Mouse (Mus musculus) midbrain, embryonic 16.5 days (tissue): ENCODE measurements at regions not wholly inside any gene's neighbourhood (a gene's known extent, or its start where the extent isn't known, plus 50 kb on each side); places are given as distances from the start of the nearest gene placed in this dataset.

Source experiments
- ATAC-seq: fragments of 200-750 bp; cut with Nextera tagmentation; 2 replicates; pipeline ENCODE4 v1.8.0; 2017; ENCODE audit warnings: moderate TSS enrichment
- H3K27ac ChIP-seq: fragments of 300-500 bp; sonication (generic); 2 replicates; pipeline ENCODE4 v1.5.1; 2014; ENCODE audit warnings: mild to moderate bottlenecking, low read length, mixed read lengths
- H3K27me3 ChIP-seq: fragments of 300-500 bp; sonication (generic); 2 replicates; pipeline ENCODE4 v1.6.1; 2014; ENCODE audit warnings: low read depth, low read length, mixed read lengths; ENCODE audit not compliant: control insufficient read depth, insufficient read depth
- H3K36me3 ChIP-seq: fragments of 300-500 bp; sonication (generic); 2 replicates; pipeline ENCODE4 v1.6.1; 2014; ENCODE audit warnings: mild to moderate bottlenecking, low read length, moderate library complexity, mixed read lengths; ENCODE audit not compliant: control insufficient read depth, insufficient read depth
- H3K4me1 ChIP-seq: fragments of 300-500 bp; sonication (generic); 2 replicates; pipeline ENCODE4 v1.6.1; 2014; ENCODE audit warnings: mild to moderate bottlenecking, low read length, mixed read lengths; ENCODE audit not compliant: control insufficient read depth, insufficient read depth
- H3K4me2 ChIP-seq: fragments of 300-500 bp; sonication (generic); 2 replicates; pipeline ENCODE4 v1.6.1; 2014; ENCODE audit warnings: mild to moderate bottlenecking, low read length, mixed read lengths
- H3K4me3 ChIP-seq: fragments of 300-500 bp; sonication (generic); 2 replicates; pipeline ENCODE4 v1.5.1; 2014; ENCODE audit warnings: low read depth, mild to moderate bottlenecking, low read length, moderate library complexity, mixed read lengths
- H3K9ac ChIP-seq: fragments of 300-500 bp; sonication (generic); 2 replicates; pipeline ENCODE4 v1.6.1; 2014; ENCODE audit warnings: low read depth, low read length, mixed read lengths
- H3K9me3 ChIP-seq: fragments of 300-500 bp; sonication (generic); replicated peaks from 2 replicates; pipeline ENCODE4 v1.6.1; 2014; ENCODE audit warnings: mild to moderate bottlenecking, low read length, mixed read lengths; ENCODE audit not compliant: control insufficient read depth, poor library complexity, severe bottlenecking
- WGBS: fragments of 180-500 bp; shearing (Covaris S2); extraction: QIAGEN DNeasy Blood & Tissue Kit; methylation state at CpG from one replicate; pipeline ENCODE4 v1.1.7; 2014; 5-methylcytosine and 5-hydroxymethylcytosine counted together

- Histone ChIP-seq H3K36me3 (no peaks in the 10 kb centered on the region), H3K27me3 (no peaks in the 10 kb centered on the region), H3K9ac (no peak overlapping the region), H3K4me3 (no peak overlapping the region), H3K9me3 (no peaks in the 10 kb centered on the region), H3K4me1 (peaks cover 15% of the 10 kb centered on the region), H3K27ac (peak overlapping the region; percentile 13; the same call in 1 of the 2 replicates), H3K4me2 (no peak overlapping the region)
- 17% methylated on average over 5 of the region's 5 CpGs for WGBS
- ATAC-seq = peak; percentile 76
Observed at GRCm38 (mm10) chr5:77838186-77839097, 430.6 kb upstream of the Igfbp7 start.

GRCm38 (mm10) chr5:77827971-77828370, 420.1 kb upstream of the Igfbp7 start:
- Histone ChIP-seq H3K4me3 (no peak overlapping the region), H3K9ac (no peak overlapping the region), H3K4me2 (no peak overlapping the region), H3K27ac (no peak overlapping the region), H3K27me3 (no peaks in the 10 kb centered on the region), H3K4me1 (no peaks in the 10 kb centered on the region), H3K36me3 (no peaks in the 10 kb centered on the region), H3K9me3 (no peaks in the 10 kb centered on the region)
- no peak for ATAC-seq
- WGBS = 30% methylated on average over 2 of the region's 2 CpGs

- Histone ChIP-seq H3K4me3 (no peak overlapping the region), H3K4me1 (no peaks in the 10 kb centered on the region), H3K9ac (no peak overlapping the region), H3K9me3 (no peaks in the 10 kb centered on the region), H3K27me3 (no peaks in the 10 kb centered on the region), H3K27ac (no peak overlapping the region), H3K4me2 (no peak overlapping the region), H3K36me3 (no peaks in the 10 kb centered on the region)
- ATAC-seq = no peak
- WGBS = 91% methylated on average over 4 of the region's 4 CpGs
Observed at GRCm38 (mm10) chr5:77826063-77826462, 418.2 kb upstream of the Igfbp7 start.

DNA sequence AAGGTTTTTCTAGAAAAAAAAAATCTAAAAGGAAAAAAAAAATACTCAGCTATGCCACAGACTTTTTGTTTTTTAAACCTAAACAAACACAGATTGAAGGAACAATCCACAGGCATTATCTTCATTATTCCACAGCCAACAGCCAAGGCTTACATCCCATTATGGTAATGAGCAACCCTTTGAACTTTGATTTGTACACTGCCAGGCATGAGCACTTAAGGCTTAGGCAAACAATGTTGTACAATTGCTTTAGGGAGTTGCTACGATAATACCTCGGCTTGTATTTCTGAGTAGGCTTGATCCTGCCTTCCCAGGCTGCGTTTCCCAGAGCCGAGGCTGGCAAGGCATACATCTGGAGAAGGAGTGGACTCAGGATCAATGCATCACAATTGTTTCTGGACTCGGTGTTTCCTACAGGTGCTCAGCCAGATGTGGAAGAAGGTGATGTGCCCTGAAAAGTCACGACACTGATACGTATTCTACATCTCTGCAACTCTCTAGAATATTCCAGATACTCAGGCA, 409.0 kb upstream of the Igfbp7 start:
- peak; percentile 64 for ATAC-seq
- no peak overlapping the region for H3K4me2 ChIP-seq
- H3K9me3 ChIP-seq = no peaks in the 10 kb centered on the region
- 42% methylated on average over 7 of the region's 7 CpGs for WGBS
- H3K27me3 ChIP-seq = no peaks in the 10 kb centered on the region; the same call in 1 of the 2 replicates
- no peaks in the 10 kb centered on the region for H3K36me3 ChIP-seq
- no peaks in the 10 kb centered on the region; the same call in 1 of the 2 replicates for H3K4me1 ChIP-seq
- H3K4me3 ChIP-seq = no peak overlapping the region
- H3K27ac ChIP-seq = no peak overlapping the region
- no peak overlapping the region for H3K9ac ChIP-seq

GRCm38 (mm10) chr5:77809844-77810243, 402.0 kb upstream of the Igfbp7 start:
- Histone ChIP-seq H3K4me1 (peaks cover 10% of the 10 kb centered on the region), H3K9me3 (no peaks in the 10 kb centered on the region), H3K4me2 (no peak overlapping the region), H3K27me3 (no peaks in the 10 kb centered on the region), H3K36me3 (no peaks in the 10 kb centered on the region), H3K4me3 (no peak overlapping the region), H3K27ac (no peak overlapping the region), H3K9ac (no peak overlapping the region)
- ATAC-seq = no peak
- 85% methylated on average over 5 of the region's 6 CpGs for WGBS

DNA sequence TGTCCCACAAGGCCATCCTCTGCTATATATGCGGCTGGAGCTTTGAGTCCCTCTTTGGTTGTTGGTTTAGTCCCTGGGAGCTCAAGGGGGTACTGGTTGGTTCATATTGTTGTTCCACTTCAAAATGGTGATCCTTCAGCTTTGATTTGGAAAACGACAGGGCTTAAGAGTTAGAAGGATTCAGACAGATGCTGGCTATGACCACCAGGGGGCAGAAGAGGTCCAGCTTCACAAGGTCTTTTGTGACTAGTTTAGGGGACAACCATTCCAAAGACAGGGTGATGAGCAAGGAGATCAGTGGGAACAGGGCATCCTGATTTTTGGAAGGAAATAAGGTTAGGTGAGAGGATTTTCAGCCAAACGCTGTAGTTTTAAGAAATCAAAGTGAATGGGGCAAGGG, 399.9 kb upstream of the Igfbp7 start:
- Histone ChIP-seq H3K4me3 (no peak overlapping the region), H3K4me1 (peaks cover 15% of the 10 kb centered on the region), H3K4me2 (no peak overlapping the region), H3K9ac (no peak overlapping the region), H3K27ac (no peak overlapping the region), H3K36me3 (no peaks in the 10 kb centered on the region), H3K27me3 (no peaks in the 10 kb centered on the region), H3K9me3 (no peaks in the 10 kb centered on the region)
- ATAC-seq = no peak
- 33% methylated on average over 3 of the region's 3 CpGs for WGBS

GRCm38 (mm10) chr5:77806334-77807157, 398.7 kb upstream of the Igfbp7 start:
- Histone ChIP-seq H3K4me1 (peaks cover 15% of the 10 kb centered on the region), H3K4me3 (no peak overlapping the region), H3K36me3 (no peaks in the 10 kb centered on the region), H3K9ac (peak overlapping the region; percentile 25; the same call in 1 of the 2 replicates), H3K27me3 (no peaks in the 10 kb centered on the region), H3K9me3 (no peaks in the 10 kb centered on the region), H3K4me2 (no peak overlapping the region), H3K27ac (peak overlapping the region; percentile 49)
- 18% methylated on average over 9 of the region's 9 CpGs for WGBS
- peak; percentile 49; the same call in 1 of the 2 replicates for ATAC-seq

DNA sequence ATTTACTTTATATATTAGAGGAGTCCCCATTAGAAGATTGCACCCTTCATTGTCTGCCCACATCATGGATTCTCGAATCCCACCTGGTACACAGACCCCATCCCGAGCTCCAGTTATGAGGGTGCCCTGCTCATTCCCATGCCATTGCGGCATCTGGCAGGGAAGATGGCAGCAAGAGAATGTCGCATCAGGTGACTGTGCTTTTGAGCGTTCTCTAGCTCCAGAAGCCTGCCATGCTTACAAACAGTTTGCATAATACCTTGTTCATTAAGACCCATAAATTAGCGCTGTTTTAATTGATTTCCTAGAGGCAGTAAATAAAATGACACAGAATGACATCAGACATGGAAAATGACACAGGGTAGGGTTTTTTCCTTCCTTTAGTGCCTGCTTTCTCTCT, 398.0 kb upstream of the Igfbp7 start:
- no peak overlapping the region for H3K27ac ChIP-seq
- no peak overlapping the region for H3K4me2 ChIP-seq
- 71% methylated on average over 6 of the region's 6 CpGs for WGBS
- no peaks in the 10 kb centered on the region for H3K9me3 ChIP-seq
- H3K4me1 ChIP-seq = peaks cover 15% of the 10 kb centered on the region
- no peak for ATAC-seq
- no peaks in the 10 kb centered on the region for H3K27me3 ChIP-seq
- no peaks in the 10 kb centered on the region for H3K36me3 ChIP-seq
- no peak overlapping the region for H3K4me3 ChIP-seq
- no peak overlapping the region for H3K9ac ChIP-seq
